Mouse (Mus musculus) megakaryocyte, embryonic 14.5 days (primary cell): Measurements from ENCODE around the gene Poglut1.

Experiments used
- FLI1 ChIP-seq: IDR thresholded peaks from 2 replicates; pipeline ENCODE4 v1.6.1; 2012; ENCODE audit warnings: low read length, inconsistent platforms, mixed read lengths
- GATA1 ChIP-seq: IDR thresholded peaks from 3 replicates; pipeline ENCODE4 v1.6.1; 2012; ENCODE audit warnings: mixed read lengths, low read length, inconsistent platforms, borderline replicate concordance

DNA sequence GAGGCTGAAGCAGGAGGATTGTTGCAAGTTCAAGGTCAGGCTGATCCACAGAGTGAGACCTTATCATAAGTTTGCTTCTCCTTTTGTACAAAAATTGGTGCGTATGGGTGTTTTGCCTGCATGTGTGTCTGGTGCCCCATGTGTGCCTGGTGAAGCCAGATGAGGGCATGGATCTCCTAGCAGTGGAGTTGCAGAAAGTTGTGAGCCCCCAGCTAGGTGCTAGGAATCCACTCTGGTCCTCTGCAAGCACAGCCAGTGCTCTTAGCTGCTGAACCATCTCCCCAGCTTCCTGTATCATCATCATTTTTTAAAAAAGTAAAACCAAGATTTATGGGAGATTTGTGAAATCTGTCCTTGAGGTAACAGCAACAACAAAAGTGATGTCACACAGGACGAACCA, 46.6 kb upstream of the Poglut1 start:
- TF ChIP-seq GATA1 (no peak), FLI1 (no peak)
